Mouse (Mus musculus): Measurements from ENCODE around the gene Olfr288.

Olfr288 gene

GRCm38 (mm10) chr15:98166963-98167644 lies 28.2 kb downstream of the Olfr288 start, which contains the start of gene Ccdc184:
Gene Ccdc184 (plus strand): TSS chr15:98167158.
- DNase-seq (ENCODE audit: low read depth, low spot score), result no peak

DNA sequence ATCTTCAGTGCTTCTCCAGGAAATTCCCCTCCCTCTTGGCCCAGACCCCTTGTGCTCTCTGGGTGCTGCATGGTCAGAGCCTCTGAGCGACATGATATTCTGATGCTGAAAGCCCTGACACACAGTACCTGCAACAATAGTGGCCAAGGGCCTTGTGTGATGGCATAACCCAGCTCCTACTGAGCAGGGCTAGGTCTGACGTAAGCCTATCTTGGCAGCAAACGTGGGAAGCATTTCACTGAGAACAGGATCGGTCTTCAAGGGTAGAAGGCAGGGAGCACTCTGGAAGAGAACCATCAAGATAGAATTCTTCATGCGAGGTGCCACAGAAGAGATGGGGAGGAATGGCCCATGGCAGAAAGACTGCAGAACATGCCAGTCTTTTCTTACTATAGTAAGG lies 29.8 kb downstream of the Olfr288 start, which contains the start of gene Asb8:
Gene Asb8, minus strand, starts transcription at position 101 of the 400 bp plus-strand sequence.
- DNase-seq (ENCODE audit: low read depth, low spot score), result no peak

DNA sequence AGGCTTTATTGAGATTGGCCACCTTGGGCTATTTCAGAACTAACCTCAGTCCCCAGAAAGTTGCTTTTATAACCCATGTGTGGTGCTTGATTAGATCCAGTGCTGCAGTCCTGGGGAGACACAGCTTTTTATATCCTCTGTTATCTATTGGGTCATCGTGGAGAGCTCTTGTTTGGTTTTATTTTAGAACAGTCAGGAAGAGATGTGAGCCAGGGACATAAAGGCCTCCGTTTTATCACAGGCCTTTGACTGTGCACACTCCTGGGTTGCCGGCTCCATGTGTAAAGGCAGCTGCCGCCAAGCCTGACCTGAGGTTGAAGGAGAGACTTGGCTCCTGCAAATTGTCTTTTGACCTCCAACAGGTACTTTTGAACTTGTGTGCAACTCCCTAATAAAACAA lies 32.8 kb downstream of the Olfr288 start:
- DNase-seq (ENCODE audit: low read depth, low spot score), result no peak

GRCm38 (mm10) chr15:98161026-98161805 lies 34.1 kb downstream of the Olfr288 start:
- DNase-seq (ENCODE audit: low read depth, low spot score), result no peak

GRCm38 (mm10) chr15:98157253-98157652 lies 38.1 kb downstream of the Olfr288 start:
- DNase-seq (ENCODE audit: low read depth, low spot score), result no peak

DNA sequence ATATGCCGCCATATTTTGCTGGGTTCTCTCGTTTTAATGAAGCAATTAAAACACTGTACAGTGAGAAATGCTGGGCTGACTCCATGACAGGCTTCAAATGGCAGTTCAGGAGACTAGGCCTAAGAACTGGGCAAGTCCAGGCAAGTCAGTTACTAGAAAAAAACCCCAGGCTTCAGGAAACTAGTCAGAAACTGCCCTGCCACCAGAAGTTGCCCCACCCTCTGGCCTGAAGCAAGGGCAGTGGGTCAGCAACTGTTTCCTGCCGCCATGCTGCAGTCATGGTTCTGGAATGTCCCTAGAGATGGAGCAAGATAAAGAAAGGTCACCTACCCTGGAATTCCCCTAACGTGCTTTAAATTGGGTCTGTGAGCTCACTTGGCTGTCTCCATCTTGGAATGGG lies 39.4 kb downstream of the Olfr288 start:
- no peak for DNase-seq (ENCODE audit: low read depth, low spot score)

- DNase-seq (ENCODE audit: low read depth, low spot score), result no peak
These were observed 40.1 kb downstream of the Olfr288 start for GRCm38 (mm10) chr15:98155272-98155671.

GRCm38 (mm10) chr15:98154631-98155030 lies 40.7 kb downstream of the Olfr288 start:
- DNase-seq (ENCODE audit: low read depth, low spot score), result no peak

GRCm38 (mm10) chr15:98154146-98154545 lies 41.2 kb downstream of the Olfr288 start:
- no peak for DNase-seq (ENCODE audit: low read depth, low spot score)

GRCm38 (mm10) chr15:98153625-98154024 lies 41.7 kb downstream of the Olfr288 start:
- peak; percentile 34 for DNase-seq (ENCODE audit: low read depth, low spot score)

DNA sequence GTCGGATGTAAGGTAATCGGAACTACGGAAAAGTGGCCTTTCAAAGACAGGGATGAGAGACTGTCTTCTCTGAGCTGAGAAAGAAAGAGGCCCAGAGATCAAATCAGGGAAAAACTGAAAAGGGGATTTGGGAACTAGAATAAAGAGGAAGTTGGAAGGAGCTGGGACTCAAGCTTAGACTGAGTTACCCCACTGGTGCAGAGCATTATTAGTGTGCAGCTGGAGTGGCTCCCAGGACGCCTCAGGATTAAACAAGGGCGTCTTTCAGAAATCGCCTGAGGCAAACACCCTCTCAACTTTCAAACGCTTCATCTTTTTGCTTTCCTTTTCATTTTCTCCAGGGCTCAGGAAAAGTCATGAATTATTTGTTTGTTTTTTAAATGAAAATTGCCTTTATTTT lies 42.4 kb downstream of the Olfr288 start:
- DNase-seq (ENCODE audit: low read depth, low spot score), result no peak

GRCm38 (mm10) chr15:98149166-98149602 lies 46.2 kb downstream of the Olfr288 start:
- DNase-seq (ENCODE audit: low read depth, low spot score), result no peak

DNA sequence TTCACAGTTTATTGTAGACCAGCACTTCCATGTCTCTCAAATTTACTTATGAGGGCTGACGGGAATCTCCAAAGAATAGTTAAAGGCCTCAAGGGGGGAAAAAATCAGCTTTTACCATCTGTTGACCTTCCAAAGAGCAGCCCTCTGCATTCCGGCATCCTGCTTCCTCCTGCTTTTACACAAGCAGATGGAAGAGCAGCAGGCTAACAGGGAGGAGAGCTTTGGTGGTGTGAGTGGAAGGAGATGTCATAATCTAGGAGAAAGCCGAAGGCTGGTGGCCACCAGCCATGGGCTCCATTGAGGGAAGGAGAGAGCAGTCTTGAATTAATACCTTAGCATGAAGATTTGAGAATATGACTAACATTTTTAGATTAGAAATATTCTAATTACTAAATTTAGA lies 47.0 kb downstream of the Olfr288 start:
- DNase-seq (ENCODE audit: low read depth, low spot score), result no peak

DNA sequence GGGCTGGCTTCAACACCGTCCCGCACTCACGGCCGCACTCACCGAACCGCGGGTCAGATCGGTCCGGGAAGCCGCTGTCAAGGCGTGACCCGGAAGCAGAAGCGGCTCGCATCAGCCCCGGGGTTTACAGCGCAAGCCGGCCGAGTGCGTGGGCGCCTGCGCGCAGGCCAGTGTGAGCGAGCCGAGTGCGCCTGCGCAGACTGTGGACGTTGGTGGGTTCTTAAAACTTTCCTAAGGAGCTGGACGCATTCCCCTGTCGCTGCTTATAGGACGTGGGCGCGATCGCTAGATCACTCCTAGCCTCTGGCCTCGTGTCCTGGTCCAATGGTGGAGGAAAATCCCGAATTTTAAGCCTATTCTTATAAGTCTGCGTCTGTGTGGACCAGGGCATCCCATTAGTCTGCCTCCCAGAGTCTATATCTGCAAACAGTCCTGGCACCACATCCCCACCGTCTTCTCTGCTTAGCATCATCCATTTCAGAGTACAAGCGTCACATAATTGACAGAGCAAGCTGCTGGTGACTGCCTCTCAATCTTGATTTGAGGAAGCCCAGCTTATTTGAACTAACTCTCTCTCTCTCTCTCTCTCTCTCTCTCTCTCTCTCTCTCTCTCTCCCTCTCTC lies 49.7 kb downstream of the Olfr288 start:
- DNase-seq (ENCODE audit: low read depth, low spot score), result peak; percentile 82

GRCm38 (mm10) chr15:98144861-98145507 lies 50.4 kb downstream of the Olfr288 start:
- no peak for DNase-seq (ENCODE audit: low read depth, low spot score)

GRCm38 (mm10) chr15:98142515-98142914 lies 52.8 kb downstream of the Olfr288 start:
- no peak for DNase-seq (ENCODE audit: low read depth, low spot score)

GRCm38 (mm10) chr15:98140809-98141208 lies 54.5 kb downstream of the Olfr288 start:
- DNase-seq (ENCODE audit: low read depth, low spot score), result no peak

- DNase-seq (ENCODE audit: low read depth, low spot score), result no peak
These were observed 55.6 kb downstream of the Olfr288 start for GRCm38 (mm10) chr15:98139763-98140162.

DNA sequence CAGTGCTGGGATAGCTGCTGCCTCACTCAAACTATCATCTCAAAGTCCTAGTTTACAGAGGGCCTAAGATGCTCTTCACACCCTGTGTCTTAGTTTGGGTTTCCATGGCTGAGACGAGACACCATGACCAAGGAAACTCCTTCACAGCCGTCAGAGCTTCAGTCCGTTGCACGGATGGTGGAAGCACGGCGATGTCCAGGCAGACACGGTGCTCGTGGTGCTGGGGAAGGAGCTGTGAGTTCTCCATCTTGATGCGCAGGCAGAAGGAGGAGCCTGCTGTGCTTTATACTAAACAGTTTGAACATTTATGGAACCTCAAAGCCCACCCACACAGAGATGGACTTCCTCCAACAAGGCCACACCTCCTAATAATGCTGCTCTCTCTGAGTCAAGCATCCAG lies 58.5 kb downstream of the Olfr288 start:
- DNase-seq (ENCODE audit: low read depth, low spot score), result no peak

Data from brain, embryonic 18.5 days (tissue).